Comparison of ENCODE assay signal across 8 mouse cellular contexts in the genomic region with DNA sequence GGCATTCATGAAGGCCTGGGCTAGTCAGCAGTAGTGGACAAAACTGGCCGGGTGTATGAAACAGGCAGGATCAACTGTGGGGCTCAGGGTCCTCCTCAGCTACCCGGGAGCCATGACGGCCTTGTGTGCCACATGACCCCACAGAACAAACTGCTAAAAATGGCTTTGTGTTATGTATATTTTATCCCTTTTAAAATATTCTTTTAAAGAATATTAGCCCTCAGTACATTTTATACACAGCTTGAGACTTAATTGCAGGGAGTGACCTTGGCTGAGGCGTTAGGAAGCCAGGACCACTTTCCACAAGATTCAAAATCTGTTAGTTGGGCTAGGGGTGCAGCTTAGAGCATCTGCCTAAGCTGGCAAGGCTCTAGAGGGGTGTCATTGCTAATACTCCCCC. TPM values are rescaled to one million over a fixed set of nuclear protein-coding genes. Genes with fewer than 3 reads are reported as not detected.
DNase-seq lines count a peak whose midpoint lies in the region; ATAC-seq and TF ChIP-seq lines count a peak whose summit lies in the region.
"Had no signal": no experiment of that assay in that cellular context is flagged by ENCODE, and none has a peak within 500 bp of the region (broad histone marks: within the 10 kb centered on the region; RNA-seq: fewer than 3 reads in every experiment).

No protein-coding gene starts in this region.

- H3K4me3 ChIP-seq in lung, embryonic 14.5 days (ENCODE audit: low read depth, low read length), result no peak overlapping the region
- no peak overlapping the region for H3K4me3 ChIP-seq in lung, adult 2 months (replicated peaks; ENCODE audit: extremely low read depth, low read depth, low read length)
- H3K4me3 ChIP-seq in forebrain, embryonic 10.5 days, result peak overlapping the region; percentile 50
- no peak overlapping the region for H3K4me3 ChIP-seq in intestine, embryonic 16.5 days (ENCODE audit: low read length)
- no peak overlapping the region; the same call in 1 of the 2 replicates for H3K4me3 ChIP-seq in neural tube, embryonic 14.5 days (ENCODE audit: low read depth, low read length)

- TF ChIP-seq CTCF in lung, embryonic 14.5 days (IDR thresholded peaks at IDR 0.05; ENCODE audit: low read depth), result no peak
- no peak for TF ChIP-seq CTCF in lung, adult 2 months (IDR thresholded peaks at IDR 0.05; ENCODE audit: insufficient read depth, low read length)

- H3K27ac ChIP-seq in lung, embryonic 14.5 days (ENCODE audit: low read depth), result peak overlapping the region; percentile 24; the same call in 1 of the 2 replicates
- H3K27ac ChIP-seq in forebrain, embryonic 10.5 days, result peak overlapping the region; percentile 86
- no peak overlapping the region for H3K27ac ChIP-seq in intestine, embryonic 16.5 days (ENCODE audit: low read length)
- H3K27ac ChIP-seq in neural tube, embryonic 14.5 days (ENCODE audit: low read depth, low read length), result peak overlapping the region; percentile 93

- peak overlapping the region; percentile 38 for H3K9ac ChIP-seq in lung, embryonic 14.5 days
- H3K9ac ChIP-seq in intestine, embryonic 16.5 days (ENCODE audit: low read depth, low read length), result no peak overlapping the region
- peak overlapping the region; percentile 56; the same call in 1 of the 2 replicates for H3K9ac ChIP-seq in neural tube, embryonic 14.5 days (replicated peaks; ENCODE audit: low read depth, low read length)

- WGBS in lung, embryonic 14.5 days, result 52% methylated on average over 4 of the region's 4 CpGs
- 59% methylated on average over 4 of the region's 4 CpGs for WGBS in lung, adult 2 months
- WGBS in forebrain, embryonic 10.5 days, result 63% methylated on average over 4 of the region's 4 CpGs
- 65% methylated on average over 4 of the region's 4 CpGs for WGBS in intestine, embryonic 16.5 days
- 63% methylated on average over 4 of the region's 4 CpGs for WGBS in neural tube, embryonic 14.5 days

- ATAC-seq in lung, embryonic 14.5 days (ENCODE audit: insufficient read depth), result no peak
- ATAC-seq in intestine, embryonic 16.5 days, result peak; percentile 39; the same call in 1 of the 2 replicates
- no peak; the same call in 1 of the 2 replicates for ATAC-seq in neural tube, embryonic 14.5 days (ENCODE audit: low read depth)

- peak; percentile 34 for DNase-seq in lung, embryonic 14.5 days
- no peak for DNase-seq in lung, adult 2 months
- DNase-seq in forebrain, embryonic 10.5 days (ENCODE audit: extremely low spot score, low spot score), result no peak
- DNase-seq in adrenal gland, postnatal 36 days, result no peak
- DNase-seq in cerebellum, adult 9-11 months, result no peak

- no peaks in the 10 kb centered on the region for H3K27me3 ChIP-seq in lung, embryonic 14.5 days (ENCODE audit: insufficient read depth, low read length)
- peaks cover 25% of the 10 kb centered on the region for H3K27me3 ChIP-seq in forebrain, embryonic 10.5 days (ENCODE audit: poor library complexity, severe bottlenecking)
- no peaks in the 10 kb centered on the region for H3K27me3 ChIP-seq in intestine, embryonic 16.5 days (replicated peaks; ENCODE audit: control insufficient read depth, insufficient read depth, low read length)
- no peaks in the 10 kb centered on the region for H3K27me3 ChIP-seq in neural tube, embryonic 14.5 days (ENCODE audit: control insufficient read depth, insufficient read depth, low read length)

- H3K4me2 ChIP-seq in lung, embryonic 14.5 days, result peak overlapping the region; percentile 76
- peak overlapping the region; percentile 74; the same call in 1 of the 2 replicates for H3K4me2 ChIP-seq in intestine, embryonic 16.5 days (ENCODE audit: low read depth, low read length)
- peak overlapping the region; percentile 50 for H3K4me2 ChIP-seq in neural tube, embryonic 14.5 days (ENCODE audit: low read depth, low read length)

- no peaks in the 10 kb centered on the region; the same call in 1 of the 2 replicates for H3K4me1 ChIP-seq in lung, embryonic 14.5 days (ENCODE audit: insufficient read depth)
- no peaks in the 10 kb centered on the region for H3K4me1 ChIP-seq in lung, adult 2 months (ENCODE audit: control insufficient read depth, insufficient read depth, low read length)
- H3K4me1 ChIP-seq in forebrain, embryonic 10.5 days, result peaks cover 30% of the 10 kb centered on the region
- H3K4me1 ChIP-seq in intestine, embryonic 16.5 days (ENCODE audit: control insufficient read depth, insufficient read depth, low read length), result peaks cover 3% of the 10 kb centered on the region; the same call in 1 of the 2 replicates
- H3K4me1 ChIP-seq in neural tube, embryonic 14.5 days (ENCODE audit: control insufficient read depth, insufficient read depth, low read length), result 0 out of 2 replicates have a peak, but pooled peaks cover 2% of the 10 kb centered on the region

- H3K36me3 ChIP-seq in lung, embryonic 14.5 days (ENCODE audit: insufficient read depth), result no peaks in the 10 kb centered on the region
- no peaks in the 10 kb centered on the region for H3K36me3 ChIP-seq in forebrain, embryonic 10.5 days (replicated peaks)
- H3K36me3 ChIP-seq in intestine, embryonic 16.5 days (ENCODE audit: control insufficient read depth, insufficient read depth, low read length), result no peaks in the 10 kb centered on the region
- no peaks in the 10 kb centered on the region for H3K36me3 ChIP-seq in neural tube, embryonic 14.5 days (ENCODE audit: control insufficient read depth, insufficient read depth, low read length)

- no peaks in the 10 kb centered on the region for H3K9me3 ChIP-seq in lung, embryonic 14.5 days (ENCODE audit: low read depth, low read length)
- H3K9me3 ChIP-seq in forebrain, embryonic 10.5 days, result no peaks in the 10 kb centered on the region
- H3K9me3 ChIP-seq in intestine, embryonic 16.5 days (ENCODE audit: control insufficient read depth, low read length), result no peaks in the 10 kb centered on the region
- H3K9me3 ChIP-seq in neural tube, embryonic 14.5 days (ENCODE audit: control insufficient read depth, low read length), result no peaks in the 10 kb centered on the region

- TF ChIP-seq POLR2A in lung, adult 2 months (IDR thresholded peaks at IDR 0.05; ENCODE audit: borderline replicate concordance, extremely low read depth, low read depth, low read length), result no peak

RNA-seq across cellular contexts. Expression of a gene that starts 5.8 kb away (rescaled TPM):
- 573 and 582 TPM in 2 replicates for polyA plus RNA-seq in lung, embryonic 14.5 days (2014; fragmentation: Nextera tagmentation; extraction: Ambion mirVana)
- polyA plus RNA-seq in lung, adult 2 months (2012; rRNA removed), result 53.9 and 94.9 TPM in 2 replicates
- 634 and 666 TPM in 2 replicates for polyA plus RNA-seq in forebrain, embryonic 10.5 days (2016; fragmentation: Nextera tagmentation; extraction: Ambion mirVana)
- polyA plus RNA-seq in intestine, embryonic 16.5 days (2015; fragmentation: Nextera tagmentation; extraction: Ambion mirVana), result 243 and 262 TPM in 2 replicates
- polyA plus RNA-seq in neural tube, embryonic 14.5 days (2014; fragmentation: Nextera tagmentation; extraction: Ambion mirVana), result 441 and 486 TPM in 2 replicates
- total RNA-seq in adrenal gland, postnatal 36 days (2021), result 100 to 1,000 TPM; 212 to 305 TPM

RNA-seq across cellular contexts. Expression of a gene that starts 16.7 kb away (rescaled TPM):
- 0.37 and 0.66 TPM in 2 replicates for polyA plus RNA-seq in lung, embryonic 14.5 days (2014; fragmentation: Nextera tagmentation; extraction: Ambion mirVana)
- 0.24 and 0.25 TPM in 2 replicates for polyA plus RNA-seq in lung, adult 2 months (2012; rRNA removed)
- polyA plus RNA-seq in forebrain, embryonic 10.5 days (2016; fragmentation: Nextera tagmentation; extraction: Ambion mirVana), result 0.23 and 0.57 TPM in 2 replicates
- polyA plus RNA-seq in intestine, embryonic 16.5 days (2015; fragmentation: Nextera tagmentation; extraction: Ambion mirVana), result 0.20 and 0.21 TPM in 2 replicates
- 0.81 and 0.92 TPM in 2 replicates for polyA plus RNA-seq in neural tube, embryonic 14.5 days (2014; fragmentation: Nextera tagmentation; extraction: Ambion mirVana)
- not detected for total RNA-seq in adrenal gland, postnatal 36 days (2021)
- total RNA-seq: gastrocnemius, postnatal 25 days had no signal

RNA-seq across cellular contexts. Expression of a gene that starts 45.5 kb away (rescaled TPM):
- polyA plus RNA-seq in lung, embryonic 14.5 days (2014; fragmentation: Nextera tagmentation; extraction: Ambion mirVana), result 269 and 282 TPM in 2 replicates
- 38.3 and 62.3 TPM in 2 replicates for polyA plus RNA-seq in lung, adult 2 months (2012; rRNA removed)
- polyA plus RNA-seq in forebrain, embryonic 10.5 days (2016; fragmentation: Nextera tagmentation; extraction: Ambion mirVana), result 334 and 352 TPM in 2 replicates
- polyA plus RNA-seq in intestine, embryonic 16.5 days (2015; fragmentation: Nextera tagmentation; extraction: Ambion mirVana), result 347 and 362 TPM in 2 replicates
- 205 and 227 TPM in 2 replicates for polyA plus RNA-seq in neural tube, embryonic 14.5 days (2014; fragmentation: Nextera tagmentation; extraction: Ambion mirVana)
- 100 to 1,000 TPM; 473 to 490 TPM for total RNA-seq in adrenal gland, postnatal 36 days (2021)

RNA-seq across cellular contexts. Expression of a gene that starts 60.0 kb away (rescaled TPM):
- 24.4 and 25.9 TPM in 2 replicates for polyA plus RNA-seq in lung, embryonic 14.5 days (2014; fragmentation: Nextera tagmentation; extraction: Ambion mirVana)
- polyA plus RNA-seq in lung, adult 2 months (2012; rRNA removed), result 20.0 and 22.1 TPM in 2 replicates
- polyA plus RNA-seq in forebrain, embryonic 10.5 days (2016; fragmentation: Nextera tagmentation; extraction: Ambion mirVana), result 23.1 and 24.0 TPM in 2 replicates
- 19.5 and 20.2 TPM in 2 replicates for polyA plus RNA-seq in intestine, embryonic 16.5 days (2015; fragmentation: Nextera tagmentation; extraction: Ambion mirVana)
- polyA plus RNA-seq in neural tube, embryonic 14.5 days (2014; fragmentation: Nextera tagmentation; extraction: Ambion mirVana), result 25.6 and 31.9 TPM in 2 replicates
- 10 to 100 TPM; 38.2 to 39.8 TPM for total RNA-seq in adrenal gland, postnatal 36 days (2021)
